Mouse (Mus musculus) small intestine, adult 2 months (tissue): ENCODE measurements around the gene Col1a1.

ENCODE experiments used
- CTCF ChIP-seq: fragments of 200-500 bp; IDR thresholded peaks from 2 replicates; pipeline ENCODE4 v1.5.1; 2012; ENCODE audit warnings: low read depth, mild to moderate bottlenecking, control low read depth, inconsistent platforms, low read length, moderate library complexity, mixed read lengths; ENCODE audit not compliant: insufficient replicate concordance, insufficient read length; ENCODE audit errors: extremely low read depth
- POLR2A ChIP-seq: fragments of 200-500 bp; IDR thresholded peaks from 2 replicates; pipeline ENCODE4 v1.6.1; 2012; ENCODE audit warnings: low read depth, mild to moderate bottlenecking, control low read depth, inconsistent platforms, low read length, moderate library complexity

DNA sequence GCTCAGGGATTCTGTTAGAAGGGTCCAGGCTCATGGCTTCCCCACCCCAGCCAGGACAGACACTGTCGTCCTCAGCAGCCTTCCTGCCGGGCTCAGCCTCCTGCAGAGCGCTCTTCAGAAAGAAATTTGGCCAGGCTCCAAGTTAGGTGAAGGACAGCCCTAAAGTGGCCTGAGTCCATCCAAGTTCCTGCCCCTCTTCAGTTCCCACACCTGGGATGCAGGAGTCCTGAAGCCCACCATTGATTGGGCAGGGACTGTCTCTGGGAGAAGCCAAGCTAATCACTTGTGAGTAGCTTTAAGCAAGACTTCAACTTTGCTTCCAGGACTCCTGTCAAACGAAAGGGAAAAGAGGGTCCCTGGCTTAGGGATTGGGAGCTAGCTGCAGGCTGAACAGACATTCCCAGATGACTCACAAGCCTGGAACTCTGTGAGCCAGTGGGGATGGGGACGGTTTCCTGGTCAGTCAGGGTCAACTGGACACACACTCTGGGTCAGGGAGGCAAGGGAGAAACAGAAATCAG, 8.2 kb upstream of the Col1a1 start:
- TF ChIP-seq CTCF (no peak), POLR2A (no peak)
